Mouse (Mus musculus) lung, embryonic 15.5 days (tissue): ENCODE measurements around the gene Syt12. TPM values are rescaled to one million over a fixed set of nuclear protein-coding genes. Genes with fewer than 3 reads are reported as not detected.
A peak's percentile ranks its signal among the peaks of the same experiment; 100 is the strongest.

Source experiments
- ATAC-seq: fragments of 200-750 bp; cut with Nextera tagmentation; 2 replicates; pipeline ENCODE4 v1.8.0; 2017; ENCODE audit warnings: moderate number of reproducible peaks, borderline replicate concordance; ENCODE audit not compliant: low FRiP score, low TSS enrichment; ENCODE audit errors: extremely low read depth
- H3K27ac ChIP-seq: fragments of 300-500 bp; sonication (generic); 2 replicates; pipeline ENCODE4 v1.5.1; 2015; ENCODE audit warnings: moderate library complexity, mild to moderate bottlenecking, inconsistent platforms
- H3K27me3 ChIP-seq: fragments of 300-500 bp; sonication (generic); 2 replicates; pipeline ENCODE4 v1.6.1; 2015; ENCODE audit warnings: inconsistent platforms
- H3K36me3 ChIP-seq: fragments of 300-500 bp; sonication (generic); 2 replicates; pipeline ENCODE4 v1.6.1; 2015; ENCODE audit warnings: inconsistent platforms
- H3K4me1 ChIP-seq: fragments of 300-500 bp; sonication (generic); 2 replicates; pipeline ENCODE4 v1.6.1; 2015; ENCODE audit warnings: inconsistent platforms
- H3K4me2 ChIP-seq: fragments of 300-500 bp; sonication (generic); 2 replicates; pipeline ENCODE4 v1.6.1; 2015; ENCODE audit warnings: inconsistent platforms, mild to moderate bottlenecking, moderate library complexity
- H3K4me3 ChIP-seq: fragments of 300-500 bp; sonication (generic); 2 replicates; pipeline ENCODE4 v1.5.1; 2015; ENCODE audit warnings: mild to moderate bottlenecking, inconsistent platforms
- H3K9ac ChIP-seq: fragments of 300-500 bp; sonication (generic); 2 replicates; pipeline ENCODE4 v1.6.1; 2015; ENCODE audit warnings: inconsistent platforms
- H3K9me3 ChIP-seq: fragments of 300-500 bp; sonication (generic); 2 replicates; pipeline ENCODE4 v1.6.1; 2016; ENCODE audit warnings: inconsistent platforms
- WGBS: fragments of 180-500 bp; shearing (Covaris S2); methylation state at CpG from one replicate; pipeline ENCODE4 v1.1.7; 2015; 5-methylcytosine and 5-hydroxymethylcytosine counted together
- polyA plus RNA-seq: library from polyadenylated mRNA; unstranded; fragments of >200 nt; fragmentation: Nextera tagmentation; extraction: Ambion mirVana; gene quantifications from 2 replicates; pipeline ENCODE4 v1.2.1, GENCODE M21; 2015

Gene Syt12
- polyA plus RNA-seq, 1 experiment from 2014 or later = 1.2 TPM

GRCm38 (mm10) chr19:4396081-4396997 lies 80.9 kb downstream of the Syt12 start:
- under 1% methylated on average over 80 of the region's 80 CpGs for WGBS
- peak overlapping the region; percentile 96 for H3K27ac ChIP-seq
- peak overlapping the region; percentile 99 for H3K4me3 ChIP-seq
- H3K36me3 ChIP-seq = no peaks in the 10 kb centered on the region
- H3K4me1 ChIP-seq = peaks cover 24% of the 10 kb centered on the region
- H3K9me3 ChIP-seq = no peaks in the 10 kb centered on the region
- H3K9ac ChIP-seq = peak overlapping the region; percentile 100
- peak; percentile 49 for ATAC-seq
- H3K4me2 ChIP-seq = peak overlapping the region; percentile 71
- no peaks in the 10 kb centered on the region for H3K27me3 ChIP-seq

Other genes starting within 250 kb of the Syt12 start
- gene Pold4, start 245.5 kb downstream of the Syt12 start, polyA plus RNA-seq = 27.6 and 32.4 TPM in 2 replicates
- gene Ssh3, start 208.3 kb downstream of the Syt12 start, polyA plus RNA-seq = 15.2 and 16.9 TPM in 2 replicates
- 3.3 and 4.2 TPM in 2 replicates for gene Ankrd13d, start 194.3 kb downstream of the Syt12 start, polyA plus RNA-seq
- gene Grk2, start 171.2 kb downstream of the Syt12 start, polyA plus RNA-seq = 16.2 and 16.7 TPM in 2 replicates
- gene Kdm2a, start 79.2 kb downstream of the Syt12 start, polyA plus RNA-seq = 37.8 and 40.9 TPM in 2 replicates
- gene Rhod, start 38.0 kb downstream of the Syt12 start, polyA plus RNA-seq = 37.9 and 45.3 TPM in 2 replicates
- gene 2010003K11Rik, start 21.1 kb upstream of the Syt12 start, polyA plus RNA-seq = not detected in 2 replicates
- 17.7 and 18.5 TPM in 2 replicates for gene Pcx, start 33.0 kb upstream of the Syt12 start, polyA plus RNA-seq
- gene Lrfn4, start 138.2 kb upstream of the Syt12 start, polyA plus RNA-seq = 6.5 and 6.8 TPM in 2 replicates
- gene Rce1, start 148.2 kb upstream of the Syt12 start, polyA plus RNA-seq = 73.5 and 74.4 TPM in 2 replicates
- gene Gm960, start 221.2 kb upstream of the Syt12 start, polyA plus RNA-seq = 2.2 and 3.1 TPM in 2 replicates
- gene Sptbn2, start 233.7 kb upstream of the Syt12 start, polyA plus RNA-seq = 1.1 and 1.4 TPM in 2 replicates